8 mouse cellular contexts compared by ENCODE assay signal in genomic region chr16:42340021-42340768, GRCm38 (mm10). TPM values are rescaled to one million over a fixed set of nuclear protein-coding genes. Genes with fewer than 3 reads are reported as not detected.
DNase-seq lines count a peak whose midpoint lies in the region; ATAC-seq and TF ChIP-seq lines count a peak whose summit lies in the region.

Gene Gap43 (minus strand): TSS chr16:42340651.

- peaks cover 6% of the 10 kb centered on the region for H3K27me3 ChIP-seq in E14TG2a.4 (ENCODE audit: insufficient read depth, low read length)
- H3K27me3 ChIP-seq in forebrain, embryonic 10.5 days (ENCODE audit: poor library complexity, severe bottlenecking) = peaks cover 22% of the 10 kb centered on the region
- H3K27me3 ChIP-seq in neural tube, embryonic 14.5 days (ENCODE audit: control insufficient read depth, insufficient read depth, low read length) = no peaks in the 10 kb centered on the region

- intact Hi-C loops in left cerebral cortex, postnatal 36 days (cut with DNase I) = no loop called here
- intact Hi-C loops in gastrocnemius, postnatal 14 days (cut with DNase I; ENCODE audit: low total_unique reads) = no loop called here

- ATAC-seq in frontal cortex, adult (ENCODE audit: low TSS enrichment) = peak; percentile 62
- ATAC-seq in neural tube, embryonic 14.5 days (ENCODE audit: low read depth) = peak; percentile 89

- peaks cover 50% of the 10 kb centered on the region for H3K4me1 ChIP-seq in E14TG2a.4 (replicated peaks; ENCODE audit: low read depth, low read length)
- H3K4me1 ChIP-seq in forebrain, embryonic 10.5 days = peaks cover 56% of the 10 kb centered on the region
- peaks cover 4% of the 10 kb centered on the region; the same call in 1 of the 2 replicates for H3K4me1 ChIP-seq in neural tube, embryonic 14.5 days (ENCODE audit: control insufficient read depth, insufficient read depth, low read length)

- DNase-seq in frontal cortex, postnatal 10 days (ENCODE audit: low spot score in 2 of 2) = no peak
- DNase-seq in forebrain, embryonic 10.5 days (ENCODE audit: extremely low spot score, low spot score) = peak; percentile 46
- peak in 1 of 2 experiments; percentile 18 for DNase-seq in left cerebral cortex, postnatal 36 days (ENCODE audit: low spot score in 2 of 2)
- DNase-seq in gastrocnemius, postnatal 14 days = no peak
- DNase-seq in thymus, adult 18-20 months = no peak

- peak within 1 kb of the TSS; percentile 72 for H3K4me3 ChIP-seq in E14TG2a.4 (replicated peaks; ENCODE audit: low read length)
- peak within 1 kb of the TSS; percentile 55 for H3K4me3 ChIP-seq in forebrain, embryonic 10.5 days
- H3K4me3 ChIP-seq in neural tube, embryonic 14.5 days (ENCODE audit: low read depth, low read length) = peak within 1 kb of the TSS; percentile 54

- under 1% methylated on average over 18 of the region's 18 CpGs for WGBS in forebrain, embryonic 10.5 days
- under 1% methylated on average over 18 of the region's 18 CpGs for WGBS in neural tube, embryonic 14.5 days

- peak within 1 kb of the TSS; percentile 49 for H3K4me2 ChIP-seq in neural tube, embryonic 14.5 days (ENCODE audit: low read depth, low read length)

- H3K27ac ChIP-seq in forebrain, embryonic 10.5 days = peak within 1 kb of the TSS; percentile 81
- peak within 1 kb of the TSS; percentile 80 for H3K27ac ChIP-seq in neural tube, embryonic 14.5 days (ENCODE audit: low read depth, low read length)

- no peaks in the 10 kb centered on the region for H3K9me3 ChIP-seq in E14TG2a.4 (ENCODE audit: low read length)
- no peaks in the 10 kb centered on the region for H3K9me3 ChIP-seq in forebrain, embryonic 10.5 days
- no peaks in the 10 kb centered on the region for H3K9me3 ChIP-seq in neural tube, embryonic 14.5 days (ENCODE audit: control insufficient read depth, low read length)

- no peak for TF ChIP-seq CTCF in E14TG2a.4 (conservative IDR thresholded peaks at IDR 0.05; ENCODE audit: low read length)

- H3K36me3 ChIP-seq in E14TG2a.4 (ENCODE audit: insufficient read depth, low read length) = no peaks in the 10 kb centered on the region
- no peaks in the 10 kb centered on the region for H3K36me3 ChIP-seq in forebrain, embryonic 10.5 days (replicated peaks)
- H3K36me3 ChIP-seq in neural tube, embryonic 14.5 days (ENCODE audit: control insufficient read depth, insufficient read depth, low read length) = no peaks in the 10 kb centered on the region

- peak within 1 kb of the TSS; percentile 72 for H3K9ac ChIP-seq in neural tube, embryonic 14.5 days (replicated peaks; ENCODE audit: low read depth, low read length)

RNA-seq across cellular contexts. Expression of gene Gap43, which starts in this region (rescaled TPM):
- 34.5 and 39.4 TPM in 2 replicates for polyA plus RNA-seq in forebrain, embryonic 10.5 days (2016; fragmentation: Nextera tagmentation; extraction: Ambion mirVana)
- 100 to 1,000 TPM; 323 to 332 TPM for total RNA-seq in left cerebral cortex, postnatal 36 days (2021)
- polyA plus RNA-seq in neural tube, embryonic 14.5 days (2014; fragmentation: Nextera tagmentation; extraction: Ambion mirVana) = 1,379 and 1,510 TPM in 2 replicates
- total RNA-seq in gastrocnemius, postnatal 14 days (2021) = 1 to 10 TPM; 3.2 to 5.3 TPM

Comparison
In these comparisons a context has a peak if more than half of its experiments do, and no peak if none do; other contexts are left out.
1. RNA of gene Gap43 (total RNA-seq): 323 to 332 TPM in left cerebral cortex, postnatal 36 days; 3.2 to 5.3 TPM in gastrocnemius, postnatal 14 days; every median in the first group is over 10 times any median in the second.
2. RNA of gene Gap43 (polyA plus RNA-seq): 1,379 to 1,510 TPM in neural tube, embryonic 14.5 days; 34.5 to 39.4 TPM in forebrain, embryonic 10.5 days; every median in the first group is over 10 times any median in the second.
3. Peak in every context shown above with its lines, with median percentiles within 50 percentile points of each other: H3K4me3 ChIP-seq.